Mouse (Mus musculus) ES-Bruce4 (cell line): ENCODE measurements at regions not wholly inside any gene's neighbourhood (a gene's known extent, or its start where the extent isn't known, plus 50 kb on each side); places are given as distances from the start of the nearest gene placed in this dataset.

ENCODE experiments used
- CTCF ChIP-seq: IDR thresholded peaks from one replicate; pipeline ENCODE4 v1.8.1; 2011; ENCODE audit warnings: low read depth, low read length
- EP300 ChIP-seq: IDR thresholded peaks from 2 replicates; pipeline ENCODE4 v1.6.1; 2011; ENCODE audit warnings: low read depth, low read length; ENCODE audit not compliant: insufficient read depth

- TF ChIP-seq CTCF = no peak
- TF ChIP-seq EP300 = no peak
These were observed 972.0 kb upstream of the Cdh20 start for GRCm38 (mm10) chr1:103796337-103796736.
